Mouse (Mus musculus): ENCODE data around the gene Swi5.

DNA sequence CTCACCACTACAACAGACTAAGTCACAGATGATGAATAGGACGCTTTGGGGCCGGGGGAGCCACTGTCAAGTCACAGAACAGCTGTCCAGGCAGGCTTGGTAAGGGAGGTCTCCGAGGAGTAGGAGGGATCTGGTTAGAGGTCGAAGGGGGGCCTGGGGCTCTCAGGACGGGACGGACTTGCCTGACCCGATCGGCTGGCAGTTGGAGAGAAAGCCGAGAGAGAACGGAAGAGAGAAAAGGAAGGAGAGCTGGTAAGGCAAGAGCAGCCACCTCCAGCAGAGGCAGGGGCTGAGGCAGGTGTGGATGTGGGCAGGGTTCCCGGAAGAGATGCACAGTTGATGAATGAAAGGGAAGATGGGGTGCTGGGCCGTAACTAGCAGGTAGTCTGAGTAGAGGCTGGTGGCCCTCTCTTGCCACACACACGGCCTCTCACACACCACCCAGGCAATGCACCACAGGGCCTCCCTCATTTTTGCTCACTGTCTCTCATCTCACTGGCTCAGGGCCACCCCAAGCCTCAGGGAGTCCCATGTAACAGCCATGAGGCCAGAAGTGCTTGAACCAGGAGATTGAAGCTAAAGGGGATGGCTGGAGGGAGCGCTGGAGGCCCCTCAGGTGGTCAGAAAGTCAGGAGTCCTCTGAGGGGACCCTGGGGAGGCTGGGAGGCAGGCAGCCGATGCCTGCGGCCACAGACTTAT lies 21.1 kb upstream of the Swi5 start:
- TF ChIP-seq ZC3H11A (IDR thresholded peaks at IDR 0.05; ENCODE audit: borderline replicate concordance, low read depth, low read length) (no peak), CHD2 (IDR thresholded peaks at IDR 0.05; ENCODE audit: low read depth, low read length) (no peak), MAFK (IDR thresholded peaks at IDR 0.05; ENCODE audit: insufficient read depth, low read depth, low read length) (no peak), HCFC1 (IDR thresholded peaks at IDR 0.05; ENCODE audit: borderline replicate concordance, insufficient read depth, low read length) (no peak), ZNF384 (IDR thresholded peaks at IDR 0.05; ENCODE audit: low read depth, low read length) (no peak)

Data from ES-E14 (cell line).